Mouse (Mus musculus) Muller cell, postnatal 12 days (primary cell): ENCODE data around the gene Wdpcp.

Source experiments
- DNase-seq: peaks from one replicate; pipeline ENCODE4 v3.0.0-alpha.2; 2015; ENCODE audit errors: inconsistent ontology term

The Wdpcp gene

DNA sequence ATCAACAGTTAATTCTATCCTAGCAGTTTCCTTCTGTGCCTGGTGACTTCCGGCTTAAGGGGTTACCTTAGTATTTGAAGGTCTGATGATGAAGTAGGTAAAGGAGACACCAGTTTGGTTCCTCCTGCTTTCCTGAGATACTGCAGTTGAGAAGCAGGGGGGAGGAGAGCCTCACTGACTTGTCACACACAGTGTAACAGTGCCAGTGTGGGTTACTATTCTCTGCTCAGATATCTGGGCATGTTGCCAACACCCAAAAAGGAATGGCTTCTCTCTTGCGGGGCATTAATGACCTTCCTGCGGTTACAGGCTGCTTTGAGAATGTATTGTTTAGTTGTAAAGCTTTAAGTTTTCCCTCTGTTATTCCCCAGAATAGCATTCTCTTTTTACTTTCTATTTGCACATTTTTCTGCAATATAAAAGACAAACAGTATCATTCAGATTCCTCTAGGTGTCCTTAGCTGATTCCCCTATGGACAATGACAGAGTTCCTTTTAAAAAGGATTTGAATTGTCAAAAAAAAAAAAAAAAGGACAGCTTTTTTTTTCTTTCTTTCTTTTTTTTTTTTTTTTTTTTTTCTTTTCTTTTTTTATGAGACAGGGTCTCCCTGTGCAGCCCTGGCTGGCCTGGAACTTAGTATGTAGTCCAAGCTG, 2.5 kb upstream of the Wdpcp start:
- peak; percentile 82 for DNase-seq

DNA sequence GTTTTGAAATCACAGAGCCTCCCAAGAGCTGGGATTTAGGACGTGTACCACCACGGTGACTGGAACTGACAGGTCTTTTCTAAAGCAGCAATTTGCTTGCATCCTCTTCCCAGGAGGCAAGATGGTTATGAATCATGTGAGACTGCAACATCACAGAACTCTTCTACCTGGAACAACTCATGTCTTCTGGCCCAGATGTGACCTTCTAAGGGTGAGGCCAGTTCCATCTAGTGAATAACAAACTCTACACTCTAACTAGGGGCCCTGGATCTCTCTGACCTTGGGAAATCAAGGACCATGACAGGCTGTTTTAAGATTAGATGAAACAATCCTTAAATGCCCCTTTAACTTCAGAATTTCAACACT, 1.9 kb upstream of the Wdpcp start:
- DNase-seq: no peak

DNA sequence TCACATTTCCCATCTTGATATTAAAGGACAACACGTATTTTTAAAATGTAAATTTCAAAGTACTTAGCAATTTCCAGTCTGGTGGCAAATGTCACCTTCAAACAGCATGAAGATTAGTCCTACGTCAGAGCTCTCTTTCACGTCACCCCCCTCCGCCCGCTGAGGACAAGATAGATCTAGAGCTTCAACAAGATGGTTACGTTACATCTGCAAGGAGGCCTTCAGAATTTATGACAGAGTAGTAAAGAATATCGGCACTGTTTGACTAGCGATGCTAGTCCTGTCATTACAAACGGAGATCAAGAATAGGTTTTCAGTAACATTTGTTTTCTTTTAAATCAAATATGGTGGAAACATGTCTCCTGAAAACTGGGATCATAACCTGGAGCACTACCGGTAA, 1.1 kb upstream of the Wdpcp start:
- peak; percentile 29 for DNase-seq

DNA sequence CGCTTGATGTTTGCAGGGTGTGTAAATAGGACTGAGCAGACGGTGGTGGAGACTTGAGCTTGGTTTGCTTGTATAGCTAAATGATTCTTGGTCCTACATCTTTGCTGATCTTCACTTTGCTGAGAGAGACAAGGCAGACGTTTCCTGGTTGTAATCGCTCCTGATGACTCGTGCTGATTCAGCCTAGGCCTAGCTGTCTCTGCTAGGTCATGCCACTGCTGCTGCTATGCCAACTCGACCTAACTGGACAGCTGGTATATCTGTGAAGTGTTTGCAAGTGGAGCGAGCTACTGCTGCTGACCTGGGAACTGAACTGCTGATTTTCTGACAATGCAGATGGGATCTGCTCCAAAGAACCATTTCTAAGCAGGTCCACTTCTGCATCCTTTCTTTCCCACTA, 9.4 kb downstream of the Wdpcp start:
- DNase-seq: peak; percentile 51

GRCm38 (mm10) chr11:21583286-21583685, 11.3 kb downstream of the Wdpcp start:
- no peak for DNase-seq

- DNase-seq: no peak
Measured at GRCm38 (mm10) chr11:21602497-21602896, 30.5 kb downstream of the Wdpcp start.

GRCm38 (mm10) chr11:21615915-21616314, 43.9 kb downstream of the Wdpcp start:
- DNase-seq: no peak

GRCm38 (mm10) chr11:21634171-21634907, 62.3 kb downstream of the Wdpcp start:
- no peak for DNase-seq

GRCm38 (mm10) chr11:21638341-21638740, 66.3 kb downstream of the Wdpcp start:
- no peak for DNase-seq

DNA sequence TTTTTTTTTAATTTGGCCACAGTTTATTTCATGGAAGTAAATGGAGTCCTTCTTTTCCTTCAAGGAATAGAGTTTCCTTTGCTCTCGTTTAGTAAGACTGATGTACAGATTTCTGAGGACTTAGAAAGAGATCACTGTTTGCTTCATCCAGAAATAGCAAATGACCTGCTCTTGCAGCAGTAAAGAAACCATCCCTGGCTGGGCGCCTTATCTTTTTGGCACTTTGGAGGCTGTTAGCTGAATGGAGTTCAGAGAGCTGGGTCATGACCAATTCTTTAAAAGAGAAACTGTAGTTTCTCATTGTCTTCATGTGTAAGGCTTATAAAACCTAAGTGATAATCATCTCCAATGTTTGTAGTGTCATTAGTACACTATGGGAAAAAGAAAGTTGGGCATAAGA, 67.5 kb downstream of the Wdpcp start:
- no peak for DNase-seq

- DNase-seq: no peak
Measured at GRCm38 (mm10) chr11:21644231-21644630, 72.2 kb downstream of the Wdpcp start.

GRCm38 (mm10) chr11:21646136-21646535, 74.1 kb downstream of the Wdpcp start:
- DNase-seq: no peak

DNA sequence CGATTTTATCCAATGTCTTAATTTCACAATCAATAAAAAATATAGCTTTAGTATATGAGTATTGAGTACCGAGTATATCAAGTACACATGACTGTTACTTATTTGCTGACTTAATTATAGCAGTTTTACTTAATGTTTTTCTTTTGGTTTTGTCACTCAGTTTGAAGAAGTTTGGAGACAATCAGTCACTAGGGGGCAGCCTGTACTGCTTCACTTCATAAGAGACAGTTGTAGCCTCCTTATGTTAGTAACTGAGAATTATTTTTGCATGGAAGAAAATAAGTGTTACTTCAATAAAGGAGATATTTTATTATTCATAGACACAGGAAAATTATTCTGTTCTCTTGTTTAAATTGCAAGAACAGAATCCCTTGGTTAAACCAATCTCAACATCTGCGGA, 87.0 kb downstream of the Wdpcp start:
- DNase-seq: peak; percentile 14

DNA sequence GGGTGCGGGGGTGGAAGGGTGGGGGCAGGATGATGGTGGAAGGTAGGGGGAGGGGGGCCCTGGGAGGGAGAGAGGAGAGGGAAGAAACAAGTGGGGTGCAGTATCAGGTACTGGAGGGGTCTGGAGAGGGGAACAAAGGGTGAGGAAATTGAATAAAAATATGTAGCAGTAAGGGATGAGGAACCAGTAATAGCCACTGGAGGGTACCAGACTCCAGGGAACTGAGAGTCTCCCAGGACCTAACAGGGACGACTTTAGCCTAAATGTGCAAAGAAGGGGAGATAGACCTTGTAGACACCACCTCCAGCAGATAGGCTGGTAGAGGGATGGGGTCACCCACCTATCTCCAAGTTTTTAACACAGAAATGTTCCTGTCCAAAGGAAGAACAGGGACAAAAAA, 105.0 kb downstream of the Wdpcp start:
- DNase-seq: no peak

GRCm38 (mm10) chr11:21688441-21688840, 116.4 kb downstream of the Wdpcp start:
- peak; percentile 26 for DNase-seq

GRCm38 (mm10) chr11:21690730-21691129, 118.7 kb downstream of the Wdpcp start:
- DNase-seq: no peak

GRCm38 (mm10) chr11:21694087-21694486, 122.1 kb downstream of the Wdpcp start:
- DNase-seq: no peak

GRCm38 (mm10) chr11:21697642-21698041, 125.6 kb downstream of the Wdpcp start:
- DNase-seq: no peak

DNA sequence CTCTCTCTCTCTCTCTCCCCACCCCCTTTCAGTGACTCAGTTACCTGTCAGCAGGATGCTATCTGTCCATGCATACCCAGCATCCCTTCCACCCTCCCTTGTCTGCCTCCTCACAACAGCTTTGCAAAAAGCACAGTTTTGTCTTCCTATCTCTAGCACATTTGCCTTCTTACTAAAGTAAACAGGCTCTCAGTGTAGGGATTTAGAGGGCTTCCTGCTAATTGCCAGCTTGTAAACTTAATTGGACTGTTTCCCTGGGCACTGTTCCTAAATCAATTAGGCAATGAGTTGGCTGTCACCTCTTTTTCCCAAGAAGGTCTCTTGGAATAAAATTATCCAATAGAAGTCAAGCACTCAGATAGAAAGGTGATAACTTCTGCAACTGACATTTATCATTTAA, 141.5 kb downstream of the Wdpcp start:
- peak; percentile 54 for DNase-seq

DNA sequence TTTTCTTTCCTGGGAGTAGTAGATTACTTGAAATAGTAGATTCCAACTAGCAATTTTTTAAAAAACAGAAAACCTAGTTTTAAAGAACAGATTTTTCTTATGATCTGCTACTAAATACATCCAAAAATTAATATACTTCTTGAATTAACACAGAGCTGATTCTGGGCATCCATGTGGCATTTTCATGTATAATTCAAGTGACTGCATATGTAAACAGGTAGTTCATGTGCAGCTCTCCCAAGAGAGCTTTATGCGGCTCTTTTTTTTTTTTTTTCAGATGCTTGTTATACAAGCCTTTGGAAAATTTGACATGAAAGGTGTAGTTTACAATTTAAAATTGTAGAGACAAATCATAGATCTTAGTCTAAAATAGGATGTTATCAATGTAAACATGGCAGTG, 142.0 kb downstream of the Wdpcp start:
- DNase-seq: no peak

GRCm38 (mm10) chr11:21726329-21726728, 154.3 kb downstream of the Wdpcp start:
- no peak for DNase-seq

DNA sequence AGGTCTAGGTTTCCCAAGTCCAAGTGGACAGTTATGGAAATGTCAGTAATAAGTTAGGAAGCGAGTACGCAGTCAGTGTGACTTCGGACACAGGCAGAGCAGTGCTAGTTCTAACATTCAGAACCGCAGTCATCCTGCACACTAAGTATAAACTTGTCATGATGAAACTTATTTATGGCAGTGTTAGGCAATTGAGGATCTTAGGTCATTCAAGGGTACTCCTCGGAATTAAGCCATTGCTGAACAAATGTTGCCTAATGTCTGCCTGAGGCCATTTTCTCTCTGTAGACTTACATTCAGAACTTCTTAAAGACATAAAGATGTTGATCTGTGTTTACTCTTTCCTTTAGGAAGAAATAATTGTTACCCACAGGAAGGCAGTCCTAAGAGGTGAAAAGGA, 157.0 kb downstream of the Wdpcp start:
- DNase-seq: no peak

- DNase-seq: no peak
Measured at GRCm38 (mm10) chr11:21729961-21730360, 157.9 kb downstream of the Wdpcp start.

- DNase-seq: no peak
Measured at GRCm38 (mm10) chr11:21735272-21735671, 163.2 kb downstream of the Wdpcp start.
